In genomic region chr17:87298944-87299343, GRCm38 (mm10) we compare ENCODE assay signal across 9 mouse cellular contexts. TPM values are rescaled to one million over a fixed set of nuclear protein-coding genes. Genes with fewer than 3 reads are reported as not detected.
DNase-seq lines count a peak whose midpoint lies in the region; ATAC-seq and TF ChIP-seq lines count a peak whose summit lies in the region.
"Had no signal": no experiment of that assay in that cellular context is flagged by ENCODE, and none has a peak within 500 bp of the region (broad histone marks: within the 10 kb centered on the region; RNA-seq: fewer than 3 reads in every experiment).

No protein-coding gene starts in this region.

- no peak for TF ChIP-seq CTCF in hindbrain, postnatal 0 days (IDR thresholded peaks at IDR 0.05; ENCODE audit: low read depth)

- no peak overlapping the region for H3K4me2 ChIP-seq in hindbrain, postnatal 0 days (ENCODE audit: low read depth, low read length)

- peak; percentile 79 for ATAC-seq in megakaryocyte, adult 5-6 weeks (ENCODE audit: poor library complexity, severe bottlenecking)
- ATAC-seq in hindbrain, postnatal 0 days = no peak

- H3K9ac ChIP-seq in hindbrain, postnatal 0 days (replicated peaks; ENCODE audit: low read length) = no peak overlapping the region

- H3K4me1 ChIP-seq in hindbrain, postnatal 0 days (ENCODE audit: insufficient read depth, low read length) = no peaks in the 10 kb centered on the region

- H3K36me3 ChIP-seq in hindbrain, postnatal 0 days (ENCODE audit: insufficient read depth, low read length) = no peaks in the 10 kb centered on the region

- H3K9me3 ChIP-seq in hindbrain, postnatal 0 days (ENCODE audit: low read length) = no peaks in the 10 kb centered on the region

- H3K4me3 ChIP-seq in hindbrain, postnatal 0 days (ENCODE audit: low read length) = no peak overlapping the region
- H3K4me3 ChIP-seq: gastrocnemius, adult 2 months had no signal

- H3K27me3 ChIP-seq in hindbrain, postnatal 0 days (ENCODE audit: insufficient read depth, low read length) = no peaks in the 10 kb centered on the region

- WGBS in hindbrain, postnatal 0 days = 79% methylated on average over 6 of the region's 6 CpGs

- no peak overlapping the region for H3K27ac ChIP-seq in hindbrain, postnatal 0 days
- H3K27ac ChIP-seq: gastrocnemius, adult 2 months had no signal

- DNase-seq in adrenal gland, postnatal 10 days = peak; percentile 35
- no peak for DNase-seq in adrenal gland, adult 8-10 months
- DNase-seq in 416B (ENCODE audit: low read depth) = peak; percentile 69
- DNase-seq in induced T-regulatory cell, adult 2 months (ENCODE audit: low read depth) = peak; percentile 69
- no peak for DNase-seq in urinary bladder, adult 18-20 months (ENCODE audit: low spot score in 2 of 2)
- no peak for DNase-seq in hindbrain, postnatal 0 days (ENCODE audit: low spot score)
- DNase-seq in heart, adult 8-10 months (ENCODE audit: low spot score) = no peak
- DNase-seq: gastrocnemius, adult 2 months had no signal

RNA-seq across cellular contexts. Expression of gene Ttc7, which starts 16.3 kb away (rescaled TPM):
- total RNA-seq in adrenal gland, postnatal 10 days (2021) = 10 to 100 TPM; 11.7 to 13.7 TPM
- 10 to 100 TPM; 13.5 to 18.6 (median 15.2) TPM for total RNA-seq in adrenal gland, adult 8-10 months (2022)
- total RNA-seq in megakaryocyte, adult 5-6 weeks (2015) = 78.8 and 94.9 TPM in 2 replicates
- 94.0 and 96.3 TPM in 2 replicates for total RNA-seq in megakaryocyte, adult 5-6 weeks (2017)
- 9.9 and 10.9 TPM in 2 replicates for total RNA-seq in hindbrain, postnatal 0 days (2014; rRNA removed)
- polyA plus RNA-seq in hindbrain, postnatal 0 days (2015; fragmentation: Nextera tagmentation; extraction: Ambion mirVana) = 9.0 and 13.3 TPM in 2 replicates
- total RNA-seq in heart, adult 8-10 months (2022) = 10 to 100 TPM; 19.2 to 31.4 (median 26.0) TPM

RNA-seq across cellular contexts. Expression of gene Mcfd2, which starts 33.2 kb away (rescaled TPM):
- 100 to 1,000 TPM; 124 to 155 TPM for total RNA-seq in adrenal gland, postnatal 10 days (2021)
- total RNA-seq in adrenal gland, adult 8-10 months (2022) = 100 to 1,000 TPM; 212 to 358 (median 282) TPM
- total RNA-seq in megakaryocyte, adult 5-6 weeks (2015) = 16.1 and 19.7 TPM in 2 replicates
- total RNA-seq in megakaryocyte, adult 5-6 weeks (2017) = 38.5 and 44.9 TPM in 2 replicates
- total RNA-seq in hindbrain, postnatal 0 days (2014; rRNA removed) = 34.6 and 36.5 TPM in 2 replicates
- polyA plus RNA-seq in hindbrain, postnatal 0 days (2015; fragmentation: Nextera tagmentation; extraction: Ambion mirVana) = 40.4 and 41.0 TPM in 2 replicates
- 10 to 100 TPM; 56.1 to 70.7 (median 59.8) TPM for total RNA-seq in heart, adult 8-10 months (2022)

Comparison
In these comparisons a context has a peak if more than half of its experiments do, and no peak if none do; other contexts are left out.
1. DNase-seq: peak in adrenal gland, postnatal 10 days (single experiment), 416B (single experiment) and induced T-regulatory cell, adult 2 months (single experiment); none in adrenal gland, adult 8-10 months (single experiment), urinary bladder, adult 18-20 months (0 of 2), hindbrain, postnatal 0 days (single experiment) and heart, adult 8-10 months (single experiment).